Mouse (Mus musculus) c-Kit-negative CD71-positive TER-119-positive erythroid progenitor cells, embryonic 14.5 days (primary cell): Measurements from ENCODE around the gene Gucy2c.
"Not testable (repeated sequence)": the region's sequence is repeated elsewhere in the genome, so short reads cannot be mapped to it uniquely, and the experiment has no call there.

Source experiments
- DNase-seq: peaks from one replicate; pipeline ENCODE4 v3.0.0-alpha.2; 2013; ENCODE audit warnings: low read depth, low spot score

Gene Gucy2c

GRCm38 (mm10) chr6:136803739-136804633, 22.4 kb upstream of the Gucy2c start, which contains the start of gene Hist4h4:
Gene Hist4h4 (minus strand): TSS chr6:136804415.
- peak; percentile 100 for DNase-seq

GRCm38 (mm10) chr6:136803093-136803738, 21.7 kb upstream of the Gucy2c start:
- DNase-seq, result peak; percentile 45

GRCm38 (mm10) chr6:136801274-136801673, 19.7 kb upstream of the Gucy2c start:
- DNase-seq, result no peak

GRCm38 (mm10) chr6:136800710-136801109, 19.1 kb upstream of the Gucy2c start:
- no peak for DNase-seq

- not testable (repeated sequence) for DNase-seq
Observed at GRCm38 (mm10) chr6:136797874-136798693, 16.5 kb upstream of the Gucy2c start.

- DNase-seq, result no peak
Observed at GRCm38 (mm10) chr6:136795850-136796249, 14.3 kb upstream of the Gucy2c start.

GRCm38 (mm10) chr6:136795110-136795509, 13.5 kb upstream of the Gucy2c start:
- no peak for DNase-seq

- DNase-seq, result no peak
Observed at GRCm38 (mm10) chr6:136793831-136794525, 12.4 kb upstream of the Gucy2c start.

- no peak for DNase-seq
Observed at GRCm38 (mm10) chr6:136792884-136793758, 11.6 kb upstream of the Gucy2c start.

- DNase-seq, result no peak
Observed at GRCm38 (mm10) chr6:136789391-136789971, 7.9 kb upstream of the Gucy2c start.

GRCm38 (mm10) chr6:136782761-136783160, 1.2 kb upstream of the Gucy2c start:
- DNase-seq, result no peak

- no peak for DNase-seq
Observed at GRCm38 (mm10) chr6:136782146-136782545, 581 bp upstream of the Gucy2c start.

GRCm38 (mm10) chr6:136776392-136776791, 5.2 kb downstream of the Gucy2c start:
- DNase-seq, result no peak

GRCm38 (mm10) chr6:136769859-136770258, 11.7 kb downstream of the Gucy2c start:
- DNase-seq, result no peak

- DNase-seq, result no peak
Observed at GRCm38 (mm10) chr6:136769143-136769542, 12.4 kb downstream of the Gucy2c start.

GRCm38 (mm10) chr6:136763912-136764311, 17.7 kb downstream of the Gucy2c start:
- DNase-seq, result no peak

- DNase-seq, result no peak
Observed at GRCm38 (mm10) chr6:136750567-136750966, 31.0 kb downstream of the Gucy2c start.

GRCm38 (mm10) chr6:136745586-136745985, 36.0 kb downstream of the Gucy2c start:
- no peak for DNase-seq

GRCm38 (mm10) chr6:136743729-136744128, 37.8 kb downstream of the Gucy2c start:
- no peak for DNase-seq
